Mouse (Mus musculus): ENCODE data around the gene Zbtb38.

Zbtb38 gene

GRCm38 (mm10) chr9:96731039-96731895 lies 21.4 kb downstream of the Zbtb38 start:
- in situ Hi-C loops (cut with MseI, MboI), result no loop called here

GRCm38 (mm10) chr9:96730311-96730625 lies 22.4 kb downstream of the Zbtb38 start:
- in situ Hi-C loops (cut with MseI, MboI), result no loop called here

GRCm38 (mm10) chr9:96729537-96730310 lies 22.9 kb downstream of the Zbtb38 start:
- in situ Hi-C loops (cut with MseI, MboI), result no loop called here

DNA sequence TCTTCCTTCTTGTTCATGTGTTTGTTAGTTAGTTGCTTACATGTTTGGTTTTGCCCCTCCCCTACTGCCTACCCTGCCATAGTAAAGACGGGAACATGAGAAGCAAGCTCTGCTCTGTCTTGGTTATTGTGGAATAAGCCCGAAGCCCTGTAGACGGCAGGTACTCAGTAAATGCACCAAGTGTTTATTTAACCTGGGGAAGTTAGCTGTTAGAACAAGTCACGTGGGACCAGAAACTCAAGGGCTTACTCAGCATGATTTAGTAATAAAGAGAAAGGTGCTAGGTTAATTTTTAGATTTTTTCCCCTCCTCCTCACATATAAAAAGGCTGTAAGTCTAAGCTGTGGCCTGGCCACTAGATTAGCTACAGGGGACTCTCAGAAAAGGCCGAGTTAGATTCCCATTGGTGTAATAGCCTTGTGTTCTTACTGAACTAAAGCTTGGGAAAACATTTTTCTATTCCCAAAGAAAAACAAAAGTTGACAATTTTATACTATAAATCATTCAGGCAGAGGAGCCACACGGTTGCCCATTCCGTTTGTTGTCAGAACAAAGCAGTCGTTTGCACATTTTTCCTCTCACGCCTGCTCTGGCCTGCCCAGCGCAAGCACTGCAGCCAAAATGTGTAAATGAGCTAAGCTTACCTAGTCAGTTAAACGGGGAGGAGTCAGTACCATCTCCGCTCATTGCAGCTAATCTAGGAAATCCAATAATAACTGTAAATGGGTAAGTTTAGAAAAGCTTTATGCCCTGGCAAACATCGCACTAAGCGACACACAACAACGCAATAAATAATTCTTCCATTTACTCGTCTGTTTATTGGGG lies 24.1 kb downstream of the Zbtb38 start:
- in situ Hi-C loops (cut with MseI, MboI), result no loop called here

DNA sequence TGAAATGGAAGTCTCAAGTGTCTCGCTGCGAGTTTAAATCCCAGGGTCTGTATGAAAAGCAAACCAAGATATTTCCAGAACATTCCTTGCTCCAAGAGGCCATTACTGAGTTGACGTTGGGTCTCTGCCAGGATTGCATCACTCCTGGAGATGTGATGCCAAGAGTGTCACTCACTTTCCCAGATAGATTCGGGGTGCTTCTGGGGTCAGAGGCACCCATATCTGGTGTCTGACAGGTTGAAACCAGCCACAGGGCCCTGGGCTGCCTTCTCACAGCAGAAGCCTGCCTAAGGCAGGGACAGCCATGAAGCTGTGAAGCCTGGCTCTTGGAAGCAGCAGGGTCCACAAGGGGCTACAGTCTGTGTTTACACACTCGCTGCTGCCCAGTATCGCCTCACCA lies 24.9 kb downstream of the Zbtb38 start:
- in situ Hi-C loops (cut with MseI, MboI), result no loop called here

GRCm38 (mm10) chr9:96726336-96727131 lies 26.1 kb downstream of the Zbtb38 start:
- in situ Hi-C loops (cut with MseI, MboI), result no loop called here

GRCm38 (mm10) chr9:96725582-96726320 lies 26.9 kb downstream of the Zbtb38 start:
- in situ Hi-C loops (cut with MseI, MboI), result no loop called here

GRCm38 (mm10) chr9:96723650-96724049 lies 29.0 kb downstream of the Zbtb38 start:
- in situ Hi-C loops (cut with MseI, MboI), result no loop called here

DNA sequence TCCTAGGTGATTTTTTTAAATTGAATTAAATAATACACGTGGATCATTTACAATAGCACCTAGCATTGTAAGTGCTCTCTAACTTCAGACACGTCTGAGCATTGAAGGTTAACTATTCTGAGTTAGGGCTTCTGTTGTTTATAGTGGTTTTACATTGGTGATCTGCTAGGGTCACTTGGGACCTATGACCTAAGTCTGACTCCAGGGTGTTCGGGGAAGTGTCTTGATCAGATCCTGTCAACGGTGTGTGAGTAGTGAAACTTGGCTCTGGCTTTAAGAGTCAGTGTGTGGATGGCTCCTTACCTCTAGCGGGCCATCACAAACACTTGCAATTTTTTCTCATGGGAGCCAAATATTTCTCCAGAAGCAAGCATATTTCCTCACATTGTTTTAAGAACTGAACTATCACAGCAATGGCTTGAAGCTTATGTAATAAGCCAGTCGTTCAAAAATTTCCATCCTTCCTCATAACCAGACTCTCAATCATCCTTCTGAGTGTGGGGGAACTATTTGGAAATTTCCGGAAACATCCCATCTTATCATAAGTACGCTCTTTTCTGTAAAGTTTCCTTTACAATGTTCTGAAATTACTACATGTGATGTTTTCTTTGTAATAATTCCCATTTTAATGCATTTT lies 31.4 kb downstream of the Zbtb38 start:
- in situ Hi-C loops (cut with MseI, MboI), result no loop called here

- in situ Hi-C loops (cut with MseI, MboI), result no loop called here
Observed at GRCm38 (mm10) chr9:96720510-96721162, 32.0 kb downstream of the Zbtb38 start.

DNA sequence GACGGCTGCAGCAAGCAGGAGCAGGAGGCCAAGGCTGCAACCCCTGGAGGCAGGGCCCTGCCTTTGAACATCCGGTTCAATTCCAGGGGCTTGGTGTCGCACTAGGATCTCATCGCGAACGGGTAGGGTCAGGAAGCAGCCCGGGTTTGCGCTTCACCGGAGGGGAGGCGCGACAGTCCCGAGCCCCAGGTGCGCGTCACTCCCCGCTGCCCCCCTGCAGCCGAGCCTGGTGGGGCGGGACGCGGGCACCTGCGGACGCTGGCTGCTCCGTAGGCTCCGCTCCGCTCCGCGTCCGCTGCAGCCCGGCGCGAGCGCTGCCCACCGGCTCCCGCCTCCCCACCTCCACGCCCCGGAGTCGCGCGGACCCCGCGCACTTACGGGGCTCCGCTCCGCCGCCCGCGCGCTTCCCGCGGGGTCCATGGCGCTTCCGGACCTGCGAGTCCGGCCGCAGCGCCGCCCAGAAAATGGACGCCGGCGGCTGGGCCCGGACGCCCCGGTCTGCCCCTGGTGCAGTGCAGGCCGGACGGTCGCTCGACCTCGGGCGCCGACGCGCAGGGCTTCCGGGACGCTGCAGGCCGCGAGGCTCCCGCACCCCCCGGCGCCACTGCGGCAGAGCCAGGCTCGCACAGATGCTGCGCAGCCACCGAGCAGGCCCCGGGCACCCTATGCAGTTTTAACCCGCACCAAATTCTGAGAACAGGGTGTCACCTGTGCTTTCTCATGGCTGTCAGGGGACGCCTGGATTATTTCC lies 33.0 kb downstream of the Zbtb38 start:
- in situ Hi-C loops (cut with MseI, MboI), result no loop called here

GRCm38 (mm10) chr9:96718888-96719287 lies 33.7 kb downstream of the Zbtb38 start:
- in situ Hi-C loops (cut with MseI, MboI), result no loop called here

- in situ Hi-C loops (cut with MseI, MboI), result no loop called here
Observed at GRCm38 (mm10) chr9:96718402-96718798, 34.2 kb downstream of the Zbtb38 start.

- in situ Hi-C loops (cut with MseI, MboI), result no loop called here
Observed at GRCm38 (mm10) chr9:96717698-96718401, 34.8 kb downstream of the Zbtb38 start.

GRCm38 (mm10) chr9:96716735-96717444 lies 35.7 kb downstream of the Zbtb38 start:
- in situ Hi-C loops (cut with MseI, MboI), result no loop called here

DNA sequence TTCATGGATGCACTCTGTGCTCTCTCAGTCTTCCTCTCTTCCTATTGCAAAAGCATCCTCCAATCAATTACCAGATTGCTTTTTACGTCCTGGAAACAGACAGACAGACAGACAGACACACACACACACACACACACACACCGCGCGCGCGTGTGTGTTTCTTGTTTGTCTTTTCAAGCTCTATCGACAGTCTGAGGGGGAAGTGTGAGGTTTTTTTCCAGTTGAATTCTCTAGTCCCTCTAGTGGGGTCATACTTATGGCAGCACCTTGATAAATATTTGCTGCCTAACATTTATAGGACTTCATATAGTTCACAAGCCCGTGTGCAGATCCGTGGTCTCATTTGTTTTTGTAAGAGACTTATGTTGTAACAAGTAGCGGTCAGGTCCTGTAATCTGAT lies 36.5 kb downstream of the Zbtb38 start:
- in situ Hi-C loops (cut with MseI, MboI), result no loop called here

- in situ Hi-C loops (cut with MseI, MboI), result no loop called here
Observed at GRCm38 (mm10) chr9:96715171-96715570, 37.5 kb downstream of the Zbtb38 start.

Data from mouse trophoblast stem cell (cell line).